Mouse (Mus musculus): ENCODE results near the gene Hectd1. TPM values are rescaled to one million over a fixed set of nuclear protein-coding genes. Genes with fewer than 3 reads are reported as not detected.

Gene Hectd1
- polyA plus RNA-seq, 1 experiment from 2014 or later, result 51.6 TPM

DNA sequence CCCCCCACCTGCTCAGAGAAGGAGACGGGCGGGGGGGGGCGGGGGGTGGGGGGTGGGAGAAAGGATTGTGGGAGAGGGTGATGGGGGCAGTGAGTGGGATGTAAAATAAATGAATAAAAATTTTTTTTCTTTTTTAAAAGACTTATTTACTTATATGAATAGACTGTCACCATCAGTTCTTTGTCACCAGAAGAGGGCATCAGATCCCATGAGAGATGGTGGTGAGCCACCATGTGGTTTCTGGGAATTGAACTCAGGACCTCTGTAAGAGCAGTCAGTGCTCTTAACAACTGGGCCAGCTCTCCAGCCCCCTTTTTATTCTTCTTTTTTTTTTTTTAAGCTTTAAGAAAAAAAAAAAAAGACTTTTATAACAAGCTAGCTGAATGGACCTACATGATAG is 7.1 kb downstream of the Hectd1 start:
- no peak overlapping the region for H3K4me3 ChIP-seq (ENCODE audit: low read length)
- no peak for ATAC-seq (ENCODE audit: low FRiP score, low TSS enrichment)
- WGBS, result 81% methylated on average over 3 of the region's 3 CpGs

DNA sequence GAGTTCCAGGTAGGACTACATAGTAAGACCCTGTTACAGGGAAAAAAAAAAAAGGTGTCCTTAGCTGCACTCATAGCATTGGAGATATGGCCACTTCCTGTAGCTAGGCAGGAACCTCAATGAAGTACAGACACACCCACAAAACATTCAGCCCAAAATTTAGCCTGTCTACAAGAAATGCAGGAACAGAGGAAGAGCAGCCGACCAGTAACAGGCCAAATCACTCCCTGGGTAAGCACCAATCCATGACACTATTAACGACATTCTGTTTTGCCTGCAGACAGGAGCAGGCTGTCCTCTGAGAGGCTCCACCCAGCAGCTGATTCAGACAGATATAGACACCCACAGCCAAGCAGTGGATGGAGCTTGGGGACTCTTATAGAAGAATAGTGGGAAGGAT is 8.1 kb downstream of the Hectd1 start:
- Histone ChIP-seq H3K27ac (ENCODE audit: low read depth, low read length) (no peak overlapping the region), H3K4me2 (replicated peaks; ENCODE audit: low read depth, low read length) (no peak overlapping the region), H3K9ac (ENCODE audit: low read depth, low read length) (no peak overlapping the region), H3K4me1 (ENCODE audit: control insufficient read depth, insufficient read depth, low read length) (no peaks in the 10 kb centered on the region; the same call in 1 of the 2 replicates), H3K27me3 (ENCODE audit: control insufficient read depth, insufficient read depth, low read length) (no peaks in the 10 kb centered on the region), H3K9me3 (ENCODE audit: control insufficient read depth, low read length) (no peaks in the 10 kb centered on the region), H3K4me3 (ENCODE audit: low read length) (no peak overlapping the region), H3K36me3 (ENCODE audit: control insufficient read depth, insufficient read depth, low read length) (peaks cover 13% of the 10 kb centered on the region; the same call in 1 of the 2 replicates)
- 31% methylated on average over 2 of the region's 2 CpGs for WGBS
- ATAC-seq (ENCODE audit: low FRiP score, low TSS enrichment), result no peak; the same call in 1 of the 2 replicates

More for the DNA sequence above, 7.1 kb downstream of the Hectd1 start:
- no peak overlapping the region for H3K4me2 ChIP-seq (replicated peaks; ENCODE audit: low read depth, low read length)
- peaks cover 2% of the 10 kb centered on the region; the same call in 1 of the 2 replicates for H3K4me1 ChIP-seq (ENCODE audit: control insufficient read depth, insufficient read depth, low read length)
- no peak overlapping the region for H3K9ac ChIP-seq (ENCODE audit: low read depth, low read length)
- no peaks in the 10 kb centered on the region for H3K27me3 ChIP-seq (ENCODE audit: control insufficient read depth, insufficient read depth, low read length)
- H3K36me3 ChIP-seq (ENCODE audit: control insufficient read depth, insufficient read depth, low read length), result peaks cover 16% of the 10 kb centered on the region; the same call in 1 of the 2 replicates
- H3K9me3 ChIP-seq (ENCODE audit: control insufficient read depth, low read length), result no peaks in the 10 kb centered on the region
- H3K27ac ChIP-seq (ENCODE audit: low read depth, low read length), result no peak overlapping the region

DNA sequence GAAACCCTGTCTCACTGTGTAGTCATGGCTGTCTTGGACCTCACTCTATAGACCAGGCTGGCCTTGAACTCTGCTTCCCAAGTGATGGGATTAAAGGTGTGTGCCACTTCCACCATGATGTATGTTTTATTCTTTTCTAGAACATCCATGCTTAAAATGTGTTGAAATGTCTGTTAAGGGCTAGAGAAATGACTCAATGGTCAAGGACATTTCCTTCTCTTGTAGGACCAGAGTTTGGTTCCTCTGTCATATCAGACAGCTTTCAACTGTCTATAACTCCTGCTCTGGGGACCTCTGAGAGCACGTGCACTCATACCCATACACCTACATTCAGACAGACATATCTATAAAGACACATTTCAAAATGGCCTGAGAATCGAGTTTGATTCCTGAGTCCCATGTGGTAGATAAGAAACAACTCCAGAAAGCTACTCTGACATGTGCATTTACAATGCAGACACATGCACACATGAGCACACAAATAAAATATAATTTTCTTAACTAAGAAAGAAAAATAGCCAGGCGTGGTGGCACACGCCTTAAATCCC is 9.3 kb downstream of the Hectd1 start:
- H3K4me1 ChIP-seq (ENCODE audit: control insufficient read depth, insufficient read depth, low read length), result no peaks in the 10 kb centered on the region; the same call in 1 of the 2 replicates
- H3K9me3 ChIP-seq (ENCODE audit: control insufficient read depth, low read length), result no peaks in the 10 kb centered on the region
- H3K9ac ChIP-seq (ENCODE audit: low read depth, low read length), result no peak overlapping the region
- no peak overlapping the region for H3K27ac ChIP-seq (ENCODE audit: low read depth, low read length)
- no peak for ATAC-seq (ENCODE audit: low FRiP score, low TSS enrichment)
- H3K4me2 ChIP-seq (replicated peaks; ENCODE audit: low read depth, low read length), result no peak overlapping the region
- H3K4me3 ChIP-seq (ENCODE audit: low read length), result no peak overlapping the region
- H3K36me3 ChIP-seq (ENCODE audit: control insufficient read depth, insufficient read depth, low read length), result peaks cover 9% of the 10 kb centered on the region; the same call in 1 of the 2 replicates
- WGBS, result 91% methylated on average over 4 of the region's 4 CpGs
- no peaks in the 10 kb centered on the region for H3K27me3 ChIP-seq (ENCODE audit: control insufficient read depth, insufficient read depth, low read length)

DNA sequence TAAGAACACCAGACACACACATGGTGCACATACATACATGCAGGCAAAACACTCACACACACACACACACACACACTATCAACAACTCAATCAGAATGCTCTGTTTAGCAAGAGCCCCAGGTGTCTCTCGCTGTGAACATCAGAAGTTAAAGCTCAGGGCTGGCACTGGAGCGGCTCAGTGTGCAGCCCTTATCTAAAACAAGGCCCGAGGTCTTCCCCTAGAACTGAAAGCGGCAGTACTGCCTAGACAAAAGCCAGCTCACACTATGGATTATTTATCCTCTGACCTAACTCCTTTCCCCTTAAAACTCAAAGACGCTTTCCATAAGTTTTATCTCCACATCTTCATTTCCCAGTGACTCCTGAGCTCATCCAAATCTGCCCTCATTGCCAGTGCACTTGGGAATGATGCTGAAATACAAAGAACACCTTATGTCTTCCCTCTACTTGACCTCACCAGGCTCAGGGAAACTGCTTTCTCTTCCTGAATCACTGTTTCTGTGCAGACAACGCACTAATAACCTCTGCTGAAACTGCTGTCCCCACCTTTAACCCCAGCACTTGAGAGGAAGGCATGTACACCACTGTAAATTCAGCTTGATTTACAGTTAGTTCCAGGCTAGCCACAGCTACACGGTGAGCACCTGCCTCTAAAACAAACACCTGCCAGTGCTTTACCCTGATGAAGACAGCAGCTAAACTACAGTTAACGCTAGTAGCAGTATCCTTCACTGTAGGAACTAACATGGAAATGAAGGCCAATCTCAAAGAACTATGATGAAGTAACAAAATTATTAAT is 11.3 kb downstream of the Hectd1 start:
- no peak overlapping the region for H3K27ac ChIP-seq (ENCODE audit: low read depth, low read length)
- H3K4me1 ChIP-seq (ENCODE audit: control insufficient read depth, insufficient read depth, low read length), result no peaks in the 10 kb centered on the region; the same call in 1 of the 2 replicates
- no peak overlapping the region for H3K4me2 ChIP-seq (replicated peaks; ENCODE audit: low read depth, low read length)
- no peak for ATAC-seq (ENCODE audit: low FRiP score, low TSS enrichment)
- H3K27me3 ChIP-seq (ENCODE audit: control insufficient read depth, insufficient read depth, low read length), result no peaks in the 10 kb centered on the region
- H3K9ac ChIP-seq (ENCODE audit: low read depth, low read length), result no peak overlapping the region
- H3K36me3 ChIP-seq (ENCODE audit: control insufficient read depth, insufficient read depth, low read length), result peaks cover 2% of the 10 kb centered on the region; the same call in 1 of the 2 replicates
- WGBS, result 62% methylated on average over 8 of the region's 8 CpGs
- no peak overlapping the region for H3K4me3 ChIP-seq (ENCODE audit: low read length)
- no peaks in the 10 kb centered on the region for H3K9me3 ChIP-seq (ENCODE audit: control insufficient read depth, low read length)

DNA sequence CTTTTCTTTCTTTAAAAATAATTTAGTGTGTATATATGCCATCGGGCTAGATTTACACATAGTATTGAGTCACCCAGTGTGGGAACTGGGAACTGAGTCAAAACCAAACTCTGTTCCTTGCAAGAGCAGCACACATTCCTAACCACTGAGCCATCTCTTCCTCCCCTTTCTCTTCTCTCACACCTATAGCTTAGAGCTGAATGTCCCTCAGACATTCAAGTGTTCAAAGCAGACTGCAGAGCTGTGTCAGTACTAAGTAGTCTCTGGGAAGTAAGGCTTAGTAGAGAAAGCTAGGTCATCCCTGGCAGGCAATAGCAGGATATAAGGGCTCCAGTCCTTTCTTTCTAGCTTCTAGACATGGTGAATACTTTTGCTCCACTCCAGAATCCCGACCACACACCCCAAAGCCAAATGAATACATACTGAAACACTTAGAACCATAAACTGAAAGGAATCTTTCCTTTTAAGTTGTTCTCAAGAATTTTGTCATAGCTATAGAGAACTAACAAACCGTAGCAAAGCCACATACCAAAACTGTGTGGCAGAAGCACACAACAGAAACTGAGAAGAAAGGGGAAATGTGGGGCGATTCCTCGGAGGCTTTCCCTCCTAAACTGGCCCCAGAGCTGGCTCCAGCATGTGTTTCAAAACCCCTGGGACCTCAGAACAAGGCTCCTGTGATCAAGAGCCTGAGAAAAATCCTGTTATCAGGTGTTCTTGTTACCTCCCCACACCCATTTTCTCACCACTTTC is 17.8 kb downstream of the Hectd1 start:
- WGBS, result 89% methylated on average over 5 of the region's 5 CpGs
- Histone ChIP-seq H3K9me3 (ENCODE audit: control insufficient read depth, low read length) (no peaks in the 10 kb centered on the region), H3K4me2 (replicated peaks; ENCODE audit: low read depth, low read length) (no peak overlapping the region), H3K4me1 (ENCODE audit: control insufficient read depth, insufficient read depth, low read length) (no peaks in the 10 kb centered on the region), H3K27me3 (ENCODE audit: control insufficient read depth, insufficient read depth, low read length) (no peaks in the 10 kb centered on the region), H3K9ac (ENCODE audit: low read depth, low read length) (no peak overlapping the region), H3K4me3 (ENCODE audit: low read length) (no peak overlapping the region), H3K27ac (ENCODE audit: low read depth, low read length) (no peak overlapping the region), H3K36me3 (ENCODE audit: control insufficient read depth, insufficient read depth, low read length) (peaks cover 3% of the 10 kb centered on the region; the same call in 1 of the 2 replicates)
- no peak for ATAC-seq (ENCODE audit: low FRiP score, low TSS enrichment)

DNA sequence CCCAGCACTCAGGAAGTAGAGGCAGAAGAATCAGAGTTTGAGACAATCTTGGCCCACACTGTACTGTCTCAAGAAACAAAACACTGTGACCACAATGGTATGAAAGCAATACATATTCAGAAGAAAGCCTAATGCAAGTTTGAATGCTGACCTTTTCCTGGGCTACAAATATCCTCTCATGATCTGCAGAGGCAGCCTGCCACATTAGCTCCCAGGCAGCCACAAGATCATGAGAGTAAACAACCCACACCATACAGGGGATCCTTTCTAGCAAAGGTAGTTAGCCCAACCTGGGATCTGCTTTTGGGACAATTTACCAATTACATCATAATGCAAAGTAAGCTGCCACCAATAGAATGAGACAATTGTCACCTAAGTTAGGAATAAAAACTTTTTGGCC is 18.8 kb downstream of the Hectd1 start:
- Histone ChIP-seq H3K4me2 (replicated peaks; ENCODE audit: low read depth, low read length) (no peak overlapping the region), H3K27me3 (ENCODE audit: control insufficient read depth, insufficient read depth, low read length) (no peaks in the 10 kb centered on the region), H3K4me1 (ENCODE audit: control insufficient read depth, insufficient read depth, low read length) (no peaks in the 10 kb centered on the region), H3K36me3 (ENCODE audit: control insufficient read depth, insufficient read depth, low read length) (peaks cover 10% of the 10 kb centered on the region; the same call in 1 of the 2 replicates), H3K9ac (ENCODE audit: low read depth, low read length) (no peak overlapping the region), H3K4me3 (ENCODE audit: low read length) (no peak overlapping the region), H3K9me3 (ENCODE audit: control insufficient read depth, low read length) (no peaks in the 10 kb centered on the region), H3K27ac (ENCODE audit: low read depth, low read length) (no peak overlapping the region)
- ATAC-seq (ENCODE audit: low FRiP score, low TSS enrichment), result no peak

DNA sequence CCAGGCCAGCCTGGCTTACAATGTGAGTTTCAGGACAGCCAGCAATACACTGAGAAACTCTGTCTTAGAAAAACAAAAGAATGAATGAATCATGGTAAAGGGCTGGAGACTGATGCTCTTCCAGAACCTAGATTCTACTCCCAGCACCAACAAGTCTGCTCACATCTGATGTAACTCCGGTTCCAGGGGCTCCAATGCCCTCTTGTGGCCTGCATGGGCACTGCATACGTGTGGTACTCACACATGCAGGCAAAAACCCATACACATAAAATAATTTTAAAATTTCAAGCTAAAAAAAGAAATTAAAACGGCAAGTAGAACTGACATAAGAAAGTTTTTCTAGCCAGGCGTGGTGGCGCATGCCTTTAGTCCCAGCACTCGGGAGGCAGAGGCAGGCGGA is 44.5 kb downstream of the Hectd1 start:
- Histone ChIP-seq H3K9ac (ENCODE audit: low read depth, low read length) (no peak overlapping the region), H3K4me2 (replicated peaks; ENCODE audit: low read depth, low read length) (no peak overlapping the region), H3K9me3 (ENCODE audit: control insufficient read depth, low read length) (no peaks in the 10 kb centered on the region), H3K4me1 (ENCODE audit: control insufficient read depth, insufficient read depth, low read length) (no peaks in the 10 kb centered on the region), H3K36me3 (ENCODE audit: control insufficient read depth, insufficient read depth, low read length) (peaks cover 88% of the 10 kb centered on the region), H3K4me3 (ENCODE audit: low read length) (no peak overlapping the region), H3K27me3 (ENCODE audit: control insufficient read depth, insufficient read depth, low read length) (no peaks in the 10 kb centered on the region), H3K27ac (ENCODE audit: low read depth, low read length) (no peak overlapping the region)
- no peak for ATAC-seq (ENCODE audit: low FRiP score, low TSS enrichment)
- WGBS, result 94% methylated on average over 7 of the region's 7 CpGs

DNA sequence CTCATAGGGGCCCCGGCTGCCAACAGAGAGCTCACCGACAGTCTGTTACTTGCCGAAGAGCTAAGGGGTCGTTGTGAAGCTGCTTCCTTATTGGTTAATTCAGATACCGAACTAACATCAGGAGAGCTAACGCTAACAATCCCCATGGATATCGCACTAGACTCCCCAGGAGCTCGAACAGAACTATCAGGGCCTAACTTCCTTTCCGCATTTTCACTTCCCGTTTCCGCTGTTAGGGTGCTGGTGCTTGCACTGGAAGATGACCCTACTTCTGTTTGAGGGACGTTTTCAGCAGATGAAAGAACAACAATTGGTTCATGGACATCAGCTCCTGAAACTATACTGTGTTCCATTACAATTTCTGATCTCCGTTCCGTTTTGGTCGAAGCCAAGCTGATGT is 60.6 kb downstream of the Hectd1 start:
- Histone ChIP-seq H3K4me3 (ENCODE audit: low read length) (no peak overlapping the region), H3K4me1 (ENCODE audit: control insufficient read depth, insufficient read depth, low read length) (no peaks in the 10 kb centered on the region), H3K9ac (ENCODE audit: low read depth, low read length) (no peak overlapping the region), H3K27ac (ENCODE audit: low read depth, low read length) (no peak overlapping the region), H3K9me3 (ENCODE audit: control insufficient read depth, low read length) (no peaks in the 10 kb centered on the region), H3K36me3 (ENCODE audit: control insufficient read depth, insufficient read depth, low read length) (peaks cover 64% of the 10 kb centered on the region), H3K27me3 (ENCODE audit: control insufficient read depth, insufficient read depth, low read length) (no peaks in the 10 kb centered on the region), H3K4me2 (replicated peaks; ENCODE audit: low read depth, low read length) (no peak overlapping the region)
- no peak for ATAC-seq (ENCODE audit: low FRiP score, low TSS enrichment)
- 96% methylated on average over 15 of the region's 15 CpGs for WGBS

DNA sequence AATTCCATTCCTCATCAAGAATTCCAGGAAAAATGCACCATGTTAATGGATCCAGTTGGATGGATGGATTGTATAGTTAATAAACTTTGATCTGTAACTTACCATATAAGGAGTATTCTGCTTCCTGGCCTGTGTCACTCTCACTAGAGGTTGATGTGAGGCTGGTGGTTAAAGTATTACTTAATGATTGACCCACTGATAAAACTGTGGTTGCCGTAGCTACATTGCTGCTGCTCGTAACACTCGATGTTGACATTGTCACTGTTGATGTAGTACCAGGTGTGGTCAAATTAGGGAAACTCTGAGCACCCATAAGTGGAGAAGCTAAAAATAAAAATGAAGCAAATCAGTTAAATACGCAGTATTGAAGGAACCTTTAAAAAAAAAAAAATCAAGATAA is 61.9 kb downstream of the Hectd1 start:
- no peak overlapping the region for H3K9ac ChIP-seq (ENCODE audit: low read depth, low read length)
- no peak for ATAC-seq (ENCODE audit: low FRiP score, low TSS enrichment)
- peaks cover 65% of the 10 kb centered on the region for H3K36me3 ChIP-seq (ENCODE audit: control insufficient read depth, insufficient read depth, low read length)
- whole genome bisulfite sequencing, result 88% methylated on average over 4 of the region's 4 CpGs
- H3K4me3 ChIP-seq (ENCODE audit: low read length), result no peak overlapping the region
- no peak overlapping the region for H3K4me2 ChIP-seq (replicated peaks; ENCODE audit: low read depth, low read length)
- H3K9me3 ChIP-seq (ENCODE audit: control insufficient read depth, low read length), result no peaks in the 10 kb centered on the region
- H3K4me1 ChIP-seq (ENCODE audit: control insufficient read depth, insufficient read depth, low read length), result no peaks in the 10 kb centered on the region
- H3K27ac ChIP-seq (ENCODE audit: low read depth, low read length), result no peak overlapping the region
- H3K27me3 ChIP-seq (ENCODE audit: control insufficient read depth, insufficient read depth, low read length), result no peaks in the 10 kb centered on the region
